Mouse (Mus musculus) liver, embryonic 14.5 days (tissue): ENCODE measurements at regions not wholly inside any gene's neighbourhood (a gene's known extent, or its start where the extent isn't known, plus 50 kb on each side); places are given as distances from the start of the nearest gene placed in this dataset.

Experiments
- CTCF ChIP-seq: IDR thresholded peaks from 2 replicates; pipeline ENCODE4 v1.5.1; 2016; ENCODE audit warnings: antibody characterized with exemption, low read depth, control low read depth
- EP300 ChIP-seq: IDR thresholded peaks from 2 replicates; pipeline ENCODE4 v1.6.1; 2016; ENCODE audit warnings: antibody characterized with exemption, low read depth

DNA sequence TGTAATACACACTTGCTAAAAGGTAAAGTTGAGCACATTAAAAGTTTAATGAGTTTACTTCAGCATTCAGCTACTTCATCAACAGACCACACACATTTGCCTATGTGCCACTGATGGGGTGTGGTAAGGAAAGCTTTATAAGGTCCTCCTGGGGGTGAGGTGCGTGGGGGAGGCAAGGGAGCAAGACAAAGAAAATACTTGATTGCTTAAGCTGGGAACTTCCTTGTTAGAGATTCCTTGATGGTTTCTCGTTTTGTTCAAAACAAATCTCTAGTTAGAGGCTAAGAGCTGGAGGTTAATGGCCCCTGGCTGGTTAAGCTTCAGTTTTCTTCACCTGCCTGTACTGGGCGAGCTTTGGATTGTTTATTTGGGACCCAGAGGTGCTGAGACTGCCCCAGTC is 220.7 kb downstream of the Maf start:
- TF ChIP-seq CTCF (no peak), EP300 (no peak)
